Comparison of ENCODE assay signal across 27 mouse cellular contexts in genomic region chr15:93294483-93294882, GRCm38 (mm10). TPM values are rescaled to one million over a fixed set of nuclear protein-coding genes. Genes with fewer than 3 reads are reported as not detected.
DNase-seq lines count a peak whose midpoint lies in the region; ATAC-seq and TF ChIP-seq lines count a peak whose summit lies in the region.
"Had no signal": no experiment of that assay in that cellular context is flagged by ENCODE, and none has a peak within 500 bp of the region (broad histone marks: within the 10 kb centered on the region; RNA-seq: fewer than 3 reads in every experiment).

No protein-coding gene starts in this region.

- H3K27ac ChIP-seq in intestine, embryonic 14.5 days (ENCODE audit: low read depth): no peak overlapping the region
- no peak overlapping the region for H3K27ac ChIP-seq in intestine, postnatal 0 days (ENCODE audit: low read depth, low read length)
- no peak overlapping the region for H3K27ac ChIP-seq in lung, postnatal 0 days (ENCODE audit: low read length)
- peak overlapping the region; percentile 41 for H3K27ac ChIP-seq in macrophage
- H3K27ac ChIP-seq: forebrain, embryonic 10.5 days; heart, adult 2 months; heart, embryonic 13.5 days; hindbrain, embryonic 12.5 days; layer of hippocampus, adult 2 months; limb, embryonic 13.5 days; neural tube, embryonic 15.5 days; stomach, embryonic 15.5 days had no signal

- 54% methylated on average over 11 of the region's 11 CpGs for WGBS in intestine, embryonic 14.5 days
- WGBS in intestine, postnatal 0 days: 60% methylated on average over 11 of the region's 11 CpGs
- WGBS in lung, postnatal 0 days: 46% methylated on average over 11 of the region's 11 CpGs
- 41% methylated on average over 11 of the region's 11 CpGs for WGBS in macrophage (ENCODE audit: missing documents)

- H3K9me3 ChIP-seq in intestine, embryonic 14.5 days (ENCODE audit: control insufficient read depth, low read length): no peaks in the 10 kb centered on the region
- no peaks in the 10 kb centered on the region for H3K9me3 ChIP-seq in intestine, postnatal 0 days (ENCODE audit: control insufficient read depth)
- no peaks in the 10 kb centered on the region for H3K9me3 ChIP-seq in lung, postnatal 0 days (ENCODE audit: low read length)
- H3K9me3 ChIP-seq: forebrain, embryonic 10.5 days; heart, embryonic 13.5 days; hindbrain, embryonic 12.5 days; limb, embryonic 13.5 days; neural tube, embryonic 15.5 days; stomach, embryonic 15.5 days had no signal

- ATAC-seq in intestine, embryonic 14.5 days (replicated peaks; ENCODE audit: low FRiP score, low TSS enrichment, low read depth): no peak
- ATAC-seq in intestine, postnatal 0 days: no peak
- peak; percentile 17; the same call in 1 of the 2 replicates for ATAC-seq in lung, postnatal 0 days
- ATAC-seq: forebrain, embryonic 16.5 days had no signal

- TF ChIP-seq EP300 in lung, postnatal 0 days (IDR thresholded peaks at IDR 0.05): no peak

- H3K4me3 ChIP-seq in intestine, embryonic 14.5 days (ENCODE audit: low read depth, low read length): no peak overlapping the region
- no peak overlapping the region for H3K4me3 ChIP-seq in intestine, postnatal 0 days (ENCODE audit: low read depth, low read length)
- no peak overlapping the region for H3K4me3 ChIP-seq in lung, postnatal 0 days (ENCODE audit: low read depth, low read length)
- H3K4me3 ChIP-seq in macrophage (ENCODE audit: inconsistent target): no peak overlapping the region
- H3K4me3 ChIP-seq: forebrain, embryonic 10.5 days; heart, adult 2 months; heart, embryonic 13.5 days; hindbrain, embryonic 12.5 days; layer of hippocampus, adult 2 months; limb, embryonic 13.5 days; neural tube, embryonic 15.5 days; stomach, embryonic 15.5 days had no signal

- no peak overlapping the region for H3K9ac ChIP-seq in intestine, embryonic 14.5 days (ENCODE audit: low read length)
- H3K9ac ChIP-seq in intestine, postnatal 0 days (ENCODE audit: low read depth, low read length): no peak overlapping the region
- no peak overlapping the region for H3K9ac ChIP-seq in lung, postnatal 0 days (replicated peaks; ENCODE audit: low read depth)
- H3K9ac ChIP-seq: heart, embryonic 13.5 days; hindbrain, embryonic 12.5 days; limb, embryonic 13.5 days; neural tube, embryonic 15.5 days; stomach, embryonic 15.5 days had no signal

- no peak for DNase-seq in intestine, embryonic 14.5 days (ENCODE audit: low spot score)
- DNase-seq in lung, postnatal 0 days (ENCODE audit: low spot score): no peak
- DNase-seq in lung, postnatal 14 days: no peak
- DNase-seq in layer of hippocampus, postnatal 10 days (ENCODE audit: low spot score in 2 of 2): no peak
- DNase-seq in heart, adult 11 months: no peak
- no peak for DNase-seq in layer of hippocampus, postnatal 36 days
- DNase-seq: adrenal gland, postnatal 10 days; cerebellum, adult 9-10 months; gastrocnemius, postnatal 14 days; heart, adult 2 months; heart, postnatal 14 days; kidney, adult 9 months; kidney, postnatal 25 days; lung, adult 18-20 months; right cerebral cortex, adult 18-20 months; right cerebral cortex, postnatal 4 days had no signal

- H3K27me3 ChIP-seq in intestine, embryonic 14.5 days (replicated peaks; ENCODE audit: control insufficient read depth, insufficient read depth, low read length): no peaks in the 10 kb centered on the region
- H3K27me3 ChIP-seq in intestine, postnatal 0 days (replicated peaks; ENCODE audit: control insufficient read depth, insufficient read depth, low read length): no peaks in the 10 kb centered on the region
- H3K27me3 ChIP-seq in lung, postnatal 0 days (replicated peaks; ENCODE audit: insufficient read depth, low read length): no peaks in the 10 kb centered on the region
- H3K27me3 ChIP-seq: heart, embryonic 13.5 days; hindbrain, embryonic 12.5 days; limb, embryonic 13.5 days; neural tube, embryonic 15.5 days; stomach, embryonic 15.5 days had no signal

- TF ChIP-seq CTCF in intestine, postnatal 0 days (IDR thresholded peaks at IDR 0.05; ENCODE audit: low read depth): no peak
- no peak for TF ChIP-seq CTCF in lung, postnatal 0 days (IDR thresholded peaks at IDR 0.05)

- peaks cover 14% of the 10 kb centered on the region for H3K4me1 ChIP-seq in intestine, embryonic 14.5 days (replicated peaks; ENCODE audit: control insufficient read depth, insufficient read depth, low read length)
- no peaks in the 10 kb centered on the region for H3K4me1 ChIP-seq in intestine, postnatal 0 days (replicated peaks; ENCODE audit: control insufficient read depth, insufficient read depth, low read length)
- H3K4me1 ChIP-seq in lung, postnatal 0 days (ENCODE audit: insufficient read depth, low read depth, low read length): no peaks in the 10 kb centered on the region
- H3K4me1 ChIP-seq: forebrain, embryonic 10.5 days; hindbrain, embryonic 12.5 days; limb, embryonic 13.5 days had no signal

- H3K79me2 ChIP-seq in macrophage (ENCODE audit: inconsistent target): peaks cover 64% of the 10 kb centered on the region; the same call in 1 of the 2 replicates

- H3K4me2 ChIP-seq in intestine, embryonic 14.5 days (ENCODE audit: low read length): peak overlapping the region; percentile 11; the same call in 1 of the 2 replicates
- H3K4me2 ChIP-seq in intestine, postnatal 0 days (replicated peaks; ENCODE audit: low read depth): no peak overlapping the region
- no peak overlapping the region for H3K4me2 ChIP-seq in lung, postnatal 0 days (replicated peaks; ENCODE audit: low read depth, low read length)
- H3K4me2 ChIP-seq: heart, embryonic 13.5 days; hindbrain, embryonic 12.5 days; limb, embryonic 13.5 days; midbrain, embryonic 11.5 days; neural tube, embryonic 15.5 days; stomach, embryonic 15.5 days had no signal

- peaks cover 11% of the 10 kb centered on the region for H3K36me3 ChIP-seq in intestine, embryonic 14.5 days (ENCODE audit: control insufficient read depth, insufficient read depth, low read length)
- H3K36me3 ChIP-seq in intestine, postnatal 0 days (ENCODE audit: control insufficient read depth, insufficient read depth): no peaks in the 10 kb centered on the region; the same call in 1 of the 2 replicates
- no peaks in the 10 kb centered on the region for H3K36me3 ChIP-seq in lung, postnatal 0 days (ENCODE audit: insufficient read depth, low read length)
- no peaks in the 10 kb centered on the region for H3K36me3 ChIP-seq in macrophage (ENCODE audit: inconsistent target)
- H3K36me3 ChIP-seq: stomach, embryonic 15.5 days had no signal

RNA-seq across cellular contexts. Expression of gene Gxylt1, which starts 19.5 kb away (rescaled TPM):
- 14.2 and 14.5 TPM in 2 replicates for polyA plus RNA-seq in intestine, embryonic 14.5 days (2014; fragmentation: Nextera tagmentation; extraction: Ambion mirVana)
- polyA plus RNA-seq in intestine, postnatal 0 days (2015; fragmentation: Nextera tagmentation; extraction: Ambion mirVana): 4.9 and 5.5 TPM in 2 replicates
- 6.9 and 7.3 TPM in 2 replicates for polyA plus RNA-seq in lung, postnatal 0 days (2015; fragmentation: Nextera tagmentation; extraction: Ambion mirVana)
- total RNA-seq in macrophage (2018; cell fraction: chromatin; rRNA removed): 10 to 100 TPM; 10.1 to 32.2 (median 24.0) TPM
- total RNA-seq in macrophage (2018; cell fraction: cytosol; rRNA removed): 10 to 100 TPM; 12.7 to 27.0 (median 18.4) TPM
- 10 to 100 TPM; 20.8 to 53.7 (median 31.5) TPM for total RNA-seq in macrophage (2018; cell fraction: nucleus; rRNA removed)
- 15.2 to 18.2 TPM (median 17.6 TPM) in 3 replicates for polyA plus RNA-seq in macrophage (2018)
- total RNA-seq in layer of hippocampus, postnatal 10 days (2021): 10 to 100 TPM; 10.5 to 12.0 TPM
- 10 to 100 TPM; 11.0 to 11.4 TPM for total RNA-seq in layer of hippocampus, postnatal 36 days (2021)

RNA-seq across cellular contexts. Expression of gene Yaf2, which starts 42.3 kb away (rescaled TPM):
- 70.8 and 75.0 TPM in 2 replicates for polyA plus RNA-seq in intestine, embryonic 14.5 days (2014; fragmentation: Nextera tagmentation; extraction: Ambion mirVana)
- 43.0 and 45.0 TPM in 2 replicates for polyA plus RNA-seq in intestine, postnatal 0 days (2015; fragmentation: Nextera tagmentation; extraction: Ambion mirVana)
- 58.2 and 60.4 TPM in 2 replicates for polyA plus RNA-seq in lung, postnatal 0 days (2015; fragmentation: Nextera tagmentation; extraction: Ambion mirVana)
- total RNA-seq in macrophage (2018; cell fraction: chromatin; rRNA removed): 1 to 10 TPM in 24 of 26 experiments, under 1 TPM in 2; 0.61 to 6.8 (median 2.9) TPM
- total RNA-seq in macrophage (2018; cell fraction: cytosol; rRNA removed): 10 to 100 TPM in 24 of 26 experiments, 1 to 10 TPM in 2; 9.2 to 17.7 (median 13.3) TPM
- 10 to 100 TPM in 4 of 26 experiments, 1 to 10 TPM in 22; 2.8 to 14.7 (median 5.6) TPM for total RNA-seq in macrophage (2018; cell fraction: nucleus; rRNA removed)
- polyA plus RNA-seq in macrophage (2018): 16.5 to 24.6 TPM (median 17.8 TPM) in 3 replicates
- 10 to 100 TPM; 79.8 to 84.7 TPM for total RNA-seq in layer of hippocampus, postnatal 10 days (2021)
- 10 to 100 TPM; 90.0 to 93.8 TPM for total RNA-seq in layer of hippocampus, postnatal 36 days (2021)
